Mouse (Mus musculus) liver, embryonic 13.5 days (tissue): ENCODE measurements around the gene Gm382. TPM values are rescaled to one million over a fixed set of nuclear protein-coding genes. Genes with fewer than 3 reads are reported as not detected.

Experiments used
- ATAC-seq: fragments of 200-750 bp; cut with Nextera tagmentation; 2 replicates; pipeline ENCODE4 v1.8.0; 2017; ENCODE audit warnings: low read depth, mild to moderate bottlenecking, moderate number of reproducible peaks, moderate library complexity
- DNase-seq: peaks from one replicate; pipeline ENCODE4 v3.0.0; 2022
- H3K27ac ChIP-seq: fragments of 300-500 bp; sonication (generic); 2 replicates; pipeline ENCODE4 v1.5.1; 2015; ENCODE audit warnings: moderate library complexity, mild to moderate bottlenecking, inconsistent platforms
- H3K27me3 ChIP-seq: fragments of 300-500 bp; sonication (generic); 2 replicates; pipeline ENCODE4 v1.6.1; 2015; ENCODE audit warnings: mild to moderate bottlenecking, inconsistent platforms
- H3K36me3 ChIP-seq: fragments of 300-500 bp; sonication (generic); 2 replicates; pipeline ENCODE4 v1.6.1; 2015; ENCODE audit warnings: mild to moderate bottlenecking, inconsistent platforms
- H3K4me1 ChIP-seq: fragments of 300-500 bp; sonication (generic); replicated peaks from 2 replicates; pipeline ENCODE4 v1.6.1; 2015; ENCODE audit warnings: inconsistent platforms
- H3K4me2 ChIP-seq: fragments of 300-500 bp; sonication (generic); 2 replicates; pipeline ENCODE4 v1.6.1; 2015; ENCODE audit warnings: inconsistent platforms, mild to moderate bottlenecking, moderate library complexity
- H3K4me3 ChIP-seq: fragments of 300-500 bp; sonication (generic); replicated peaks from 2 replicates; pipeline ENCODE4 v1.5.1; 2015; ENCODE audit warnings: mild to moderate bottlenecking, inconsistent platforms
- H3K9ac ChIP-seq: fragments of 300-500 bp; sonication (generic); 2 replicates; pipeline ENCODE4 v1.6.1; 2015; ENCODE audit warnings: mild to moderate bottlenecking, inconsistent platforms
- H3K9me3 ChIP-seq: fragments of 300-500 bp; sonication (generic); replicated peaks from 2 replicates; pipeline ENCODE4 v1.6.1; 2016; ENCODE audit warnings: inconsistent platforms
- WGBS: fragments of 180-500 bp; shearing (Covaris S2); methylation state at CpG from one replicate; pipeline ENCODE4 v1.1.7; 2015; ENCODE audit not compliant: insufficient replicate concordance; 5-methylcytosine and 5-hydroxymethylcytosine counted together
- polyA plus RNA-seq: library from polyadenylated mRNA; unstranded; fragments of >200 nt; fragmentation: Nextera tagmentation; extraction: Ambion mirVana; gene quantifications from 2 replicates; pipeline ENCODE4 v1.2.1, GENCODE M21; 2015

Gm382 gene
- not detected in 2 replicates for polyA plus RNA-seq

GRCm38 (mm10) chrX:127039672-127040071 lies at the start of gene Gm382:
Gene Gm382, plus strand, starts transcription at chrX:127039972.
- Histone ChIP-seq H3K4me2 (no peak within 1 kb of the TSS), H3K27me3 (no peaks in the 10 kb centered on the region), H3K4me1 (no peaks in the 10 kb centered on the region), H3K27ac (no peak within 1 kb of the TSS), H3K36me3 (no peaks in the 10 kb centered on the region), H3K4me3 (no peak within 1 kb of the TSS), H3K9ac (no peak within 1 kb of the TSS), H3K9me3 (no peaks in the 10 kb centered on the region)
- DNase-seq = no peak
- ATAC-seq = no peak
- WGBS = 53% methylated on average over 1 of the region's 1 CpGs

- H3K4me3 ChIP-seq = no peak overlapping the region
- DNase-seq (no peak), ATAC-seq (no peak)
- 61% methylated on average over 2 of the region's 2 CpGs for WGBS
- no peaks in the 10 kb centered on the region for H3K9me3 ChIP-seq
- H3K9ac ChIP-seq = no peak overlapping the region
- no peak overlapping the region for H3K4me2 ChIP-seq
- H3K4me1 ChIP-seq = no peaks in the 10 kb centered on the region
- no peaks in the 10 kb centered on the region for H3K27me3 ChIP-seq
- H3K27ac ChIP-seq = no peak overlapping the region
- no peaks in the 10 kb centered on the region for H3K36me3 ChIP-seq
Measured at GRCm38 (mm10) chrX:127070179-127070578, 30.4 kb downstream of the Gm382 start.

GRCm38 (mm10) chrX:127091282-127091681 lies 51.5 kb downstream of the Gm382 start:
- Histone ChIP-seq H3K9me3 (no peaks in the 10 kb centered on the region), H3K27me3 (no peaks in the 10 kb centered on the region), H3K27ac (no peak overlapping the region), H3K4me2 (no peak overlapping the region), H3K4me1 (no peaks in the 10 kb centered on the region), H3K4me3 (no peak overlapping the region), H3K9ac (no peak overlapping the region), H3K36me3 (no peaks in the 10 kb centered on the region)
- ATAC-seq (no peak), DNase-seq (no peak)
- 47% methylated on average over 2 of the region's 2 CpGs for WGBS

- no peak for DNase-seq
- H3K4me2 ChIP-seq = no peak overlapping the region
- no peak overlapping the region for H3K27ac ChIP-seq
- H3K4me3 ChIP-seq = no peak overlapping the region
- H3K9ac ChIP-seq = no peak overlapping the region
- H3K4me1 ChIP-seq = no peaks in the 10 kb centered on the region
- H3K9me3 ChIP-seq = no peaks in the 10 kb centered on the region
- ATAC-seq = no peak
- H3K27me3 ChIP-seq = no peaks in the 10 kb centered on the region
- no peaks in the 10 kb centered on the region for H3K36me3 ChIP-seq
Measured at GRCm38 (mm10) chrX:127093036-127093435, 53.3 kb downstream of the Gm382 start.

- H3K4me1 ChIP-seq = no peaks in the 10 kb centered on the region
- no peak for ATAC-seq
- H3K9me3 ChIP-seq = no peaks in the 10 kb centered on the region
- no peaks in the 10 kb centered on the region for H3K36me3 ChIP-seq
- no peaks in the 10 kb centered on the region for H3K27me3 ChIP-seq
- H3K9ac ChIP-seq = no peak overlapping the region
- H3K27ac ChIP-seq = no peak overlapping the region
- H3K4me2 ChIP-seq = no peak overlapping the region
- no peak for DNase-seq
- no peak overlapping the region for H3K4me3 ChIP-seq
- WGBS = 74% methylated on average over 3 of the region's 3 CpGs
Measured at GRCm38 (mm10) chrX:127093961-127094360, 54.2 kb downstream of the Gm382 start.

GRCm38 (mm10) chrX:127104341-127104740 lies 64.6 kb downstream of the Gm382 start:
- Histone ChIP-seq H3K36me3 (no peaks in the 10 kb centered on the region), H3K9ac (no peak overlapping the region), H3K4me3 (no peak overlapping the region), H3K27me3 (no peaks in the 10 kb centered on the region), H3K27ac (no peak overlapping the region), H3K4me2 (no peak overlapping the region), H3K4me1 (no peaks in the 10 kb centered on the region), H3K9me3 (no peaks in the 10 kb centered on the region)
- 61% methylated on average over 2 of the region's 2 CpGs for WGBS
- DNase-seq (no peak), ATAC-seq (no peak)

Other genes with a start within 250 kb of the Gm382 start
- not detected in 2 replicates for gene 4932411N23Rik, start 224.1 kb upstream of the Gm382 start, polyA plus RNA-seq